Mouse (Mus musculus) heart, postnatal 0 days (tissue): ENCODE data around the gene Sept9. TPM values are rescaled to one million over a fixed set of nuclear protein-coding genes. Genes with fewer than 3 reads are reported as not detected.

Experiments
- ATAC-seq: fragments of 200-750 bp; cut with Nextera tagmentation; 2 replicates; pipeline ENCODE4 v1.8.0; 2017; ENCODE audit warnings: low read depth, moderate number of reproducible peaks, moderate library complexity; ENCODE audit not compliant: insufficient read depth
- DNase-seq: peaks from one replicate; pipeline ENCODE4 v3.0.0-alpha.2; 2016; ENCODE audit warnings: low spot score
- H3K27ac ChIP-seq: fragments of 300-500 bp; sonication (generic); 2 replicates; pipeline ENCODE4 v1.5.1; 2014; ENCODE audit warnings: low read depth, mild to moderate bottlenecking
- H3K27me3 ChIP-seq: fragments of 300-500 bp; sonication (generic); 2 replicates; pipeline ENCODE4 v1.6.1; 2014; ENCODE audit warnings: low read length, mixed read lengths; ENCODE audit not compliant: control insufficient read depth, insufficient read depth
- H3K36me3 ChIP-seq: fragments of 300-500 bp; sonication (generic); replicated peaks from 2 replicates; pipeline ENCODE4 v1.6.1; 2014; ENCODE audit warnings: low read length, mixed read lengths; ENCODE audit not compliant: control insufficient read depth, insufficient read depth
- H3K4me1 ChIP-seq: fragments of 300-500 bp; sonication (generic); 2 replicates; pipeline ENCODE4 v1.6.1; 2014; ENCODE audit warnings: antibody characterized with exemption; ENCODE audit not compliant: control insufficient read depth, insufficient read depth
- H3K4me2 ChIP-seq: fragments of 300-500 bp; sonication (generic); 2 replicates; pipeline ENCODE4 v1.6.1; 2014; ENCODE audit warnings: low read depth, mild to moderate bottlenecking, low read length, moderate library complexity
- H3K4me3 ChIP-seq: fragments of 300-500 bp; sonication (generic); 2 replicates; pipeline ENCODE4 v1.5.1; 2014; ENCODE audit warnings: low read depth, low read length
- H3K9ac ChIP-seq: fragments of 300-500 bp; sonication (generic); replicated peaks from 2 replicates; pipeline ENCODE4 v1.6.1; 2014; ENCODE audit warnings: low read depth, low read length, mixed read lengths
- H3K9me3 ChIP-seq: fragments of 300-500 bp; sonication (generic); replicated peaks from 2 replicates; pipeline ENCODE4 v1.6.1; 2016; ENCODE audit warnings: low read length; ENCODE audit not compliant: control insufficient read depth
- CTCF ChIP-seq: IDR thresholded peaks from 2 replicates; pipeline ENCODE4 v1.5.1; 2016; ENCODE audit warnings: antibody characterized with exemption, control low read depth, low read depth
- EP300 ChIP-seq: IDR thresholded peaks from 2 replicates; pipeline ENCODE4 v1.6.1; 2016; ENCODE audit warnings: antibody characterized with exemption, low read depth
- WGBS: fragments of 180-500 bp; shearing (Covaris S2); extraction: QIAGEN DNeasy Blood & Tissue Kit; methylation state at CpG from one replicate; pipeline ENCODE4 v1.1.7; 2014; 5-methylcytosine and 5-hydroxymethylcytosine counted together
- polyA plus RNA-seq: library from polyadenylated mRNA; unstranded; fragments of >200 nt; fragmentation: Nextera tagmentation; extraction: Ambion mirVana; gene quantifications from 2 replicates; pipeline ENCODE4 v1.2.1, GENCODE M21; 2015
- total RNA-seq: library from RNA; depleted of rRNA; stranded (reverse); fragments of >200 nt; gene quantifications from 2 replicates; pipeline ENCODE4 v1.2.3, GENCODE M21; 2014; ENCODE audit warnings: low replicate concordance; rRNA removed

Sept9 gene
- total RNA-seq: 57.8 and 64.2 TPM in 2 replicates
- polyA plus RNA-seq: 30.5 and 31.6 TPM in 2 replicates

GRCm38 (mm10) chr11:117199282-117200175 lies at the start of gene Sept9:
Gene Sept9 (plus strand): TSS chr11:117199661.
- TF ChIP-seq EP300 (no peak), CTCF (no peak)
- peaks cover 58% of the 10 kb centered on the region for H3K27me3 ChIP-seq
- H3K9ac ChIP-seq: no peak within 1 kb of the TSS; the same call in 1 of the 2 replicates
- no peaks in the 10 kb centered on the region for H3K9me3 ChIP-seq
- H3K4me1 ChIP-seq: peaks cover 8% of the 10 kb centered on the region
- H3K4me3 ChIP-seq: peak within 1 kb of the TSS; percentile 50
- no peaks in the 10 kb centered on the region for H3K36me3 ChIP-seq
- H3K4me2 ChIP-seq: peak within 1 kb of the TSS; percentile 81
- 2% methylated on average over 49 of the region's 70 CpGs for WGBS
- no peak within 1 kb of the TSS for H3K27ac ChIP-seq
- ATAC-seq (peak; percentile 31; the same call in 1 of the 2 replicates), DNase-seq (no peak)

GRCm38 (mm10) chr11:117150467-117150966 lies 48.9 kb upstream of the Sept9 start:
- no peaks in the 10 kb centered on the region for H3K9me3 ChIP-seq
- no peak for DNase-seq
- H3K4me3 ChIP-seq: no peak overlapping the region
- H3K4me2 ChIP-seq: no peak overlapping the region
- H3K9ac ChIP-seq: no peak overlapping the region
- TF ChIP-seq CTCF (no peak), EP300 (no peak)
- no peaks in the 10 kb centered on the region for H3K27me3 ChIP-seq
- no peak overlapping the region for H3K27ac ChIP-seq
- no peak for ATAC-seq
- H3K36me3 ChIP-seq: peaks cover 94% of the 10 kb centered on the region
- 0 out of 2 replicates have a peak, but pooled peaks cover 6% of the 10 kb centered on the region for H3K4me1 ChIP-seq
- 71% methylated on average over 9 of the region's 9 CpGs for WGBS

GRCm38 (mm10) chr11:117151461-117151860 lies 48.0 kb upstream of the Sept9 start:
- TF ChIP-seq EP300 (no peak), CTCF (no peak)
- 90% methylated on average over 7 of the region's 7 CpGs for WGBS
- Histone ChIP-seq H3K36me3 (peaks cover 94% of the 10 kb centered on the region), H3K27me3 (no peaks in the 10 kb centered on the region), H3K4me1 (0 out of 2 replicates have a peak, but pooled peaks cover 6% of the 10 kb centered on the region), H3K4me2 (no peak overlapping the region), H3K4me3 (no peak overlapping the region), H3K9ac (no peak overlapping the region), H3K9me3 (no peaks in the 10 kb centered on the region), H3K27ac (no peak overlapping the region)
- no peak for DNase-seq
- no peak for ATAC-seq

DNA sequence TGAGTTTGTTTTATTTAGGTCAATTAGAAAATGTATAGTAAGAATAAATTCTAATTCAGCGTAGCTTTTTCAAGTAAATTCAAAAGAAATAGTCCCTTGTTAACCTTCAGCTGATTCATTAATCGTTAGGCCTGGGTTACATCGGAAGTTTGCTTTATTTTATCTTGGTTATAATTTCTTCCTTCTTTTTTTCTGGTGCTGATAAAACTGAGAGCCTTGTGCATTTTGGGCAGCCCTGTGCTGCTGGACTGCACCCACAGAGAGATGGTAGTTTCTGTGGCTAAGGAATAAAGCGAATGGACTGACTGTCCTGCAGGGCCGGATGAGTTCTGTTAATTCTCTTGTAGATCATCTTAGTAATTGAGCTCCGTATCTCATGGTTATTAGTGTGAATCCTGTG lies 46.9 kb upstream of the Sept9 start:
- 0 out of 2 replicates have a peak, but pooled peaks cover 6% of the 10 kb centered on the region for H3K4me1 ChIP-seq
- whole genome bisulfite sequencing: 90% methylated on average over 6 of the region's 6 CpGs
- TF ChIP-seq EP300 (no peak), CTCF (no peak)
- no peaks in the 10 kb centered on the region for H3K27me3 ChIP-seq
- no peaks in the 10 kb centered on the region for H3K9me3 ChIP-seq
- H3K4me2 ChIP-seq: no peak overlapping the region
- DNase-seq: no peak
- peaks cover 93% of the 10 kb centered on the region for H3K36me3 ChIP-seq
- no peak overlapping the region for H3K9ac ChIP-seq
- H3K4me3 ChIP-seq: no peak overlapping the region
- no peak for ATAC-seq
- no peak overlapping the region for H3K27ac ChIP-seq

DNA sequence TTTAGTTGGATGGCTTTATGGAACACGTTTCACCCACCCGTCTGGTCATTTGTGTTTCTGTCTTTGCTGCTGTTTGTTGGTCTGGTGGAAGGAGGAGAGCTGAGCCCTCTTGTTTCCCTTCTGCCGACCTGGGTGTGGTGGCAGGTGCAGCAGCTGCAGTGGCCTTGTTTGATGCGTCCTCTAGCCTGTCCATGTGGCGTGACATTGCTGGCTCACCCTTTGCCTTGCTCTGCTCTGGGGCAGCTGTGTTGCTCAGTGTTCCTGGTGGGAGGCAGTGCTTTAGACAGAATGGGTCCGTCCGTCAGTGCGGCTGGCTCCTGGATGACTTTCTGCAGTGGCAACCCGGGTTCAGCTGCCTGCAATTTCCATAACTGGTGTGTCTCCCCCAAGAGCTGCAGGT lies 45.9 kb upstream of the Sept9 start:
- Histone ChIP-seq H3K27ac (0 out of 2 replicates have a peak overlapping the region, but pooled peaks have one; percentile 20), H3K4me2 (no peak overlapping the region), H3K4me1 (0 out of 2 replicates have a peak, but pooled peaks cover 6% of the 10 kb centered on the region), H3K9me3 (no peaks in the 10 kb centered on the region), H3K27me3 (no peaks in the 10 kb centered on the region), H3K9ac (no peak overlapping the region), H3K36me3 (peaks cover 93% of the 10 kb centered on the region), H3K4me3 (no peak overlapping the region)
- DNase-seq: no peak
- TF ChIP-seq EP300 (no peak), CTCF (no peak)
- no peak for ATAC-seq
- 76% methylated on average over 9 of the region's 9 CpGs for WGBS
